Comparison of ENCODE assay signal across 20 mouse cellular contexts in genomic region chr7:71190161-71190711, GRCm38 (mm10).
DNase-seq lines count a peak whose midpoint lies in the region; ATAC-seq and TF ChIP-seq lines count a peak whose summit lies in the region.
"Had no signal": no experiment of that assay in that cellular context is flagged by ENCODE, and none has a peak within 500 bp of the region (broad histone marks: within the 10 kb centered on the region; RNA-seq: fewer than 3 reads in every experiment).

No protein-coding gene starts in this region.

- WGBS in forebrain, embryonic 13.5 days: 24% methylated on average over 12 of the region's 12 CpGs
- WGBS in forebrain, postnatal 0 days: 28% methylated on average over 12 of the region's 12 CpGs
- 34% methylated on average over 12 of the region's 12 CpGs for whole genome bisulfite sequencing in neural tube, embryonic 13.5 days
- 81% methylated on average over 12 of the region's 12 CpGs for WGBS in limb, embryonic 10.5 days

- H3K27ac ChIP-seq in forebrain, embryonic 13.5 days: no peak overlapping the region
- no peak overlapping the region for H3K27ac ChIP-seq in forebrain, postnatal 0 days (ENCODE audit: low read depth, low read length)
- no peak overlapping the region for H3K27ac ChIP-seq in neural tube, embryonic 13.5 days (replicated peaks)
- H3K27ac ChIP-seq in limb, embryonic 10.5 days: no peak overlapping the region
- H3K27ac ChIP-seq: heart, embryonic 13.5 days; limb, embryonic 12.5 days; liver, embryonic 13.5 days; midbrain, embryonic 15.5 days had no signal

- no peak overlapping the region for H3K9ac ChIP-seq in forebrain, embryonic 13.5 days
- H3K9ac ChIP-seq in forebrain, postnatal 0 days: no peak overlapping the region
- no peak overlapping the region for H3K9ac ChIP-seq in neural tube, embryonic 13.5 days
- H3K9ac ChIP-seq: heart, embryonic 13.5 days; limb, embryonic 12.5 days; liver, embryonic 13.5 days; midbrain, embryonic 15.5 days had no signal

- peaks cover 12% of the 10 kb centered on the region for H3K4me1 ChIP-seq in forebrain, embryonic 13.5 days
- H3K4me1 ChIP-seq in forebrain, postnatal 0 days (ENCODE audit: insufficient read depth): no peaks in the 10 kb centered on the region
- H3K4me1 ChIP-seq in neural tube, embryonic 13.5 days (replicated peaks): peaks cover 14% of the 10 kb centered on the region
- H3K4me1 ChIP-seq in limb, embryonic 10.5 days: peaks cover 9% of the 10 kb centered on the region
- H3K4me1 ChIP-seq: liver, embryonic 13.5 days had no signal

- peaks cover 5% of the 10 kb centered on the region; the same call in 1 of the 2 replicates for H3K27me3 ChIP-seq in forebrain, embryonic 13.5 days
- H3K27me3 ChIP-seq in forebrain, postnatal 0 days (ENCODE audit: insufficient read depth, low read length): no peaks in the 10 kb centered on the region
- H3K27me3 ChIP-seq in neural tube, embryonic 13.5 days: no peaks in the 10 kb centered on the region
- no peaks in the 10 kb centered on the region for H3K27me3 ChIP-seq in limb, embryonic 10.5 days (ENCODE audit: low read depth, poor library complexity, severe bottlenecking)
- H3K27me3 ChIP-seq: CH12.LX; heart, embryonic 13.5 days; limb, embryonic 12.5 days; liver, embryonic 13.5 days; midbrain, embryonic 15.5 days had no signal

- H3K4me3 ChIP-seq in forebrain, embryonic 13.5 days: no peak overlapping the region
- no peak overlapping the region for H3K4me3 ChIP-seq in forebrain, postnatal 0 days (ENCODE audit: low read depth, low read length)
- H3K4me3 ChIP-seq in neural tube, embryonic 13.5 days: no peak overlapping the region
- no peak overlapping the region for H3K4me3 ChIP-seq in limb, embryonic 10.5 days
- H3K4me3 ChIP-seq: heart, embryonic 13.5 days; limb, embryonic 12.5 days; liver, embryonic 13.5 days; midbrain, embryonic 15.5 days had no signal

- DNase-seq in forebrain, postnatal 0 days: no peak
- DNase-seq in Muller cell, postnatal 12 days (ENCODE audit: inconsistent ontology term): peak; percentile 20
- peak; percentile 19 for DNase-seq in kidney, adult 8-10 months
- no peak for DNase-seq in right cerebral cortex, adult 2 months (ENCODE audit: low spot score in 2 of 2)
- no peak for DNase-seq in limb, embryonic 10.5 days (ENCODE audit: low spot score)
- DNase-seq: adrenal gland, postnatal 10 days; cerebellum, adult 11-12 months; cerebellum, postnatal 25 days; gastrocnemius, postnatal 14 days; heart, postnatal 36 days; layer of hippocampus, adult 9-11 months; liver, embryonic 13.5 days; thymus, postnatal 36 days had no signal

- TF ChIP-seq CTCF in forebrain, postnatal 0 days (IDR thresholded peaks at IDR 0.05; ENCODE audit: low read depth): no peak

- H3K4me2 ChIP-seq in forebrain, embryonic 13.5 days: peak overlapping the region; percentile 10; the same call in 1 of the 2 replicates
- H3K4me2 ChIP-seq in forebrain, postnatal 0 days (ENCODE audit: low read depth): no peak overlapping the region
- no peak overlapping the region for H3K4me2 ChIP-seq in neural tube, embryonic 13.5 days
- H3K4me2 ChIP-seq: heart, embryonic 13.5 days; limb, embryonic 12.5 days; liver, embryonic 13.5 days; midbrain, embryonic 15.5 days had no signal

- no peaks in the 10 kb centered on the region for H3K36me3 ChIP-seq in forebrain, embryonic 13.5 days (ENCODE audit: poor library complexity, severe bottlenecking)
- H3K36me3 ChIP-seq in forebrain, postnatal 0 days (ENCODE audit: insufficient read depth): no peaks in the 10 kb centered on the region
- no peaks in the 10 kb centered on the region for H3K36me3 ChIP-seq in neural tube, embryonic 13.5 days
- no peaks in the 10 kb centered on the region for H3K36me3 ChIP-seq in limb, embryonic 10.5 days
- H3K36me3 ChIP-seq: heart, embryonic 13.5 days; limb, embryonic 12.5 days; liver, embryonic 13.5 days; midbrain, embryonic 15.5 days had no signal

- no peaks in the 10 kb centered on the region for H3K9me3 ChIP-seq in forebrain, embryonic 13.5 days (replicated peaks)
- H3K9me3 ChIP-seq in forebrain, postnatal 0 days (ENCODE audit: low read length): no peaks in the 10 kb centered on the region
- H3K9me3 ChIP-seq in neural tube, embryonic 13.5 days: no peaks in the 10 kb centered on the region
- H3K9me3 ChIP-seq in limb, embryonic 10.5 days (replicated peaks): no peaks in the 10 kb centered on the region
- H3K9me3 ChIP-seq: heart, embryonic 13.5 days; limb, embryonic 12.5 days; liver, embryonic 13.5 days; midbrain, embryonic 15.5 days had no signal

- ATAC-seq in forebrain, embryonic 13.5 days: 0 out of 2 replicates have a peak, but pooled peaks have one; percentile 39
- no peak for ATAC-seq in forebrain, postnatal 0 days
- ATAC-seq in neural tube, embryonic 13.5 days (ENCODE audit: low read depth): peak; percentile 90
- ATAC-seq: intestine, embryonic 16.5 days; midbrain, embryonic 15.5 days had no signal

Comparison
In these comparisons a context has a peak if more than half of its experiments do, and no peak if none do; other contexts are left out.
1. DNase-seq: peak in Muller cell, postnatal 12 days (single experiment) and kidney, adult 8-10 months (2 of 2); none in forebrain, postnatal 0 days (single experiment), right cerebral cortex, adult 2 months (0 of 2) and limb, embryonic 10.5 days (single experiment).